Mouse (Mus musculus) ES-Bruce4 (cell line): ENCODE measurements around the gene Tex21. TPM values are rescaled to one million over a fixed set of nuclear protein-coding genes. Genes with fewer than 3 reads are reported as not detected.

Experiments used
- H3K27ac ChIP-seq: 2 replicates; pipeline ENCODE4 v1.5.1; 2012; ENCODE audit warnings: low read length, inconsistent platforms; ENCODE audit not compliant: insufficient read depth
- H3K27me3 ChIP-seq: 2 replicates; pipeline ENCODE4 v1.6.1; 2012; ENCODE audit warnings: mild to moderate bottlenecking, low read length, inconsistent platforms; ENCODE audit not compliant: control insufficient read depth, poor library complexity, insufficient read depth, severe bottlenecking
- H3K36me3 ChIP-seq: 2 replicates; pipeline ENCODE4 v1.6.1; 2012; ENCODE audit warnings: inconsistent platforms, mild to moderate bottlenecking, low read length, moderate library complexity; ENCODE audit not compliant: control insufficient read depth, poor library complexity, insufficient read depth, severe bottlenecking
- H3K4me1 ChIP-seq: one replicate; pipeline ENCODE4 v1.8.1; 2011; ENCODE audit warnings: low read length; ENCODE audit not compliant: control insufficient read depth, insufficient read depth
- H3K4me3 ChIP-seq: 2 replicates; pipeline ENCODE4 v1.5.1; 2011; ENCODE audit warnings: low read depth, mild to moderate bottlenecking, low read length
- H3K9ac ChIP-seq: 2 replicates; pipeline ENCODE4 v1.6.1; 2012; ENCODE audit warnings: low read depth, mild to moderate bottlenecking, inconsistent platforms; ENCODE audit not compliant: poor library complexity, severe bottlenecking
- H3K9me3 ChIP-seq: replicated peaks from 2 replicates; pipeline ENCODE4 v1.6.1; 2012; ENCODE audit warnings: mild to moderate bottlenecking, low read length, inconsistent platforms; ENCODE audit not compliant: control insufficient read depth, poor library complexity, insufficient read depth, severe bottlenecking
- CTCF ChIP-seq: IDR thresholded peaks from one replicate; pipeline ENCODE4 v1.8.1; 2011; ENCODE audit warnings: low read depth, low read length
- EP300 ChIP-seq: IDR thresholded peaks from 2 replicates; pipeline ENCODE4 v1.6.1; 2011; ENCODE audit warnings: low read depth, low read length; ENCODE audit not compliant: insufficient read depth
- POLR2A ChIP-seq: IDR thresholded peaks from one replicate; pipeline ENCODE4 v1.8.1; 2011; ENCODE audit warnings: low read length; ENCODE audit not compliant: insufficient read depth
- polyA plus RNA-seq: library from polyadenylated mRNA; stranded (reverse); fragments of >200 nt; gene quantifications from 2 replicates; pipeline ENCODE4 v1.2.4, GENCODE M21; 2011; ENCODE audit warnings: low read depth; ENCODE audit not compliant: missing spikeins, insufficient read depth, insufficient read length

Tex21 gene
- polyA plus RNA-seq, result 8.8 and 8.9 TPM in 2 replicates

DNA sequence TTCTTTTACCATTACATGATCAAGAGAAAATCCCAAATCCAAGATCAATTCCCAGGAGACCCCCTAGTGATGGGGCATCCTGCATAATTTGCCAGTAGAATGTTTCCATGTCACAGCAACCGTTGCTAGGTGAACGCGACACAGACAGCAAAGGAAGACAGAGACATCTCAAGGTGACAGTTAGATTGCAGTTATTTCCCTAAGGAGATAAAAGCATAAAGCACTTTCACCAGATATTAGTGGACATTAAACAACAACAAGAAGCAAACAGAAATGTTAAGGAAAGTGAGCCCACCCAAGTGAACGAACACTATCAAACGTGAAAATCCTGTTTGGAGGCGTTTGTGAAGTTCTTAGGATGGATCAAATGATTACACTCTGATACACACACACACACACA is at the start of gene Tex21:
TSS of gene Tex21 (minus strand) at position 101 of the 400 bp plus-strand sequence.
- no peak within 1 kb of the TSS for H3K9ac ChIP-seq
- H3K4me1 ChIP-seq, result peaks cover 2% of the 10 kb centered on the region
- H3K36me3 ChIP-seq, result no peaks in the 10 kb centered on the region
- H3K27me3 ChIP-seq, result no peaks in the 10 kb centered on the region
- H3K4me3 ChIP-seq, result no peak within 1 kb of the TSS
- no peak within 1 kb of the TSS for H3K27ac ChIP-seq
- TF ChIP-seq POLR2A (no peak), CTCF (no peak), EP300 (no peak)
- no peaks in the 10 kb centered on the region for H3K9me3 ChIP-seq

DNA sequence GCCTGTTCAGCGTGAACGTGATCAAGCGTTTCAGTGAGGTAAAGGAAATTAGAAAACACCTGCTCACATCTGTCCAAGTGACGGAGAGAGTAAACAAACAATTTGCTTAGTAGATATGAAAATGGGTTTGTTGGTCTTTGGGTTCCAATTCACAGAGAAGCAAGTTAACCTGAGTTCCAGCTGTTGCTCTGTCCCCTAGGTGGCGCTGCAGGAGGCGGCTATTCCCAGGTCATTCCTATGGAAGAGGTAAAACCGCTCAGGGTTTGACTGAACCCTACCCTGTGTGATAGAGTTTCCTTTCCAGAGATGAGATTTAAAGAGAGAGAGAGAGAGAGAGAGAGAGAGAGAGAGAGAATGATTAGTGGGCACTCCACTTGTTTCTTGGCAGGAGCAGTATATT is 46.6 kb upstream of the Tex21 start:
- Histone ChIP-seq H3K4me3 (no peak overlapping the region), H3K36me3 (peaks cover 89% of the 10 kb centered on the region), H3K4me1 (no peaks in the 10 kb centered on the region), H3K27ac (no peak overlapping the region), H3K9ac (no peak overlapping the region), H3K27me3 (no peaks in the 10 kb centered on the region), H3K9me3 (no peaks in the 10 kb centered on the region)
- TF ChIP-seq CTCF (peak; percentile 86), POLR2A (no peak), EP300 (no peak)

DNA sequence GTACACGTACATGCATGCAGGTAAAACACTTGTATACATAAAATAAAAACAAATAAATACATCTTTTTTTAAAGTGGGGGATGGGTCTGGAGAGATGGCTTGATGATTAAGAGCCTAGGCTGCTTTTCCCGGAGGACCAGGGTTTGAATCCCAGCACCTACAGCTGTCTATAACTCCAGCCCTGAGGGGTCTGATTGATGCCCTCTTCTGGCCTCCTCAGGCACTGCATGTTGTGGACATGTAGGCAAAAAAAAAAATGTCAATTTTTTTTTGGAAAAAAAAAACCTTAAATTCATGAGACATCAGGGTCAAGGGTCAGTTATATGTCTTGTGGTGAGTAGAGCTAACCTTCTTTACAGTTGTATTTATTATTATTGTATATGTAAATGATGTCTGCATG is 43.7 kb upstream of the Tex21 start:
- H3K36me3 ChIP-seq, result peaks cover 73% of the 10 kb centered on the region
- H3K27ac ChIP-seq, result no peak overlapping the region
- no peaks in the 10 kb centered on the region for H3K9me3 ChIP-seq
- H3K9ac ChIP-seq, result no peak overlapping the region
- TF ChIP-seq POLR2A, result no peak
- peak; percentile 33 for TF ChIP-seq CTCF
- H3K4me3 ChIP-seq, result no peak overlapping the region
- H3K27me3 ChIP-seq, result no peaks in the 10 kb centered on the region
- H3K4me1 ChIP-seq, result no peaks in the 10 kb centered on the region

- Histone ChIP-seq H3K9ac (no peak overlapping the region), H3K36me3 (peaks cover 72% of the 10 kb centered on the region)
- TF ChIP-seq CTCF (no peak), EP300 (no peak), POLR2A (no peak)
Measured at GRCm38 (mm10) chr12:76289428-76289827, 42.9 kb upstream of the Tex21 start.

DNA sequence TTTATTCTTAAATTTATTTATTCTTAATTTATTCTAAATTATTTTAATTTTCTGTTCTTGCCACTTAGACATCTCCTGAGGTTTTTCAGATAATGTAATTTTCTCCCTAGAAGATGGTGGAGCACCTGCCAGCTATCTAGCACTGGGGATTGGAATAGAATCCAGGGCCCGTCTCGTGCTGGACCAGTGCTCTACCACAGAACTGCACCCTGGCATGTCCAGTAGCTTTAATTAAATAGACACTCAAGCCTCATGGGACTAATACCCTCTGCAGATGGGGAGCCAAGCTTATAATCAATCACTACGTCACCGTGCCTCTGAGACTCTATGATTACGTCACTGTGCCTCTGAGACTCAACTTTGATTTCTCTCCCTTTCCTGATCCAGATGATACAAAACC is 41.9 kb upstream of the Tex21 start:
- Histone ChIP-seq H3K36me3 (peaks cover 72% of the 10 kb centered on the region), H3K27ac (0 out of 2 replicates have a peak overlapping the region, but pooled peaks have one; percentile 2), H3K9ac (no peak overlapping the region), H3K27me3 (no peaks in the 10 kb centered on the region), H3K9me3 (no peaks in the 10 kb centered on the region), H3K4me3 (no peak overlapping the region), H3K4me1 (no peaks in the 10 kb centered on the region)
- TF ChIP-seq CTCF, result no peak
- no peak for TF ChIP-seq EP300

More at GRCm38 (mm10) chr12:76289428-76289827, 42.9 kb upstream of the Tex21 start:
- H3K9me3 ChIP-seq, result no peaks in the 10 kb centered on the region
- H3K4me1 ChIP-seq, result no peaks in the 10 kb centered on the region
- H3K27ac ChIP-seq, result no peak overlapping the region
- no peaks in the 10 kb centered on the region for H3K27me3 ChIP-seq
- no peak overlapping the region for H3K4me3 ChIP-seq

GRCm38 (mm10) chr12:76287986-76288385 is 41.4 kb upstream of the Tex21 start:
- H3K36me3 ChIP-seq, result peaks cover 73% of the 10 kb centered on the region
- no peak overlapping the region for H3K9ac ChIP-seq

More at GRCm38 (mm10) chr12:76287986-76288385, 41.4 kb upstream of the Tex21 start:
- Histone ChIP-seq H3K4me1 (no peaks in the 10 kb centered on the region), H3K9me3 (no peaks in the 10 kb centered on the region), H3K4me3 (no peak overlapping the region), H3K27me3 (no peaks in the 10 kb centered on the region), H3K27ac (no peak overlapping the region)
- TF ChIP-seq POLR2A, result no peak
- no peak for TF ChIP-seq CTCF
- no peak for TF ChIP-seq EP300
